Mouse (Mus musculus) stomach, embryonic 14.5 days (tissue): ENCODE results near the gene Ttc7b. TPM values are rescaled to one million over a fixed set of nuclear protein-coding genes. Genes with fewer than 3 reads are reported as not detected.
A peak's percentile ranks its signal among the peaks of the same experiment; 100 is the strongest.

Experiments used
- ATAC-seq: fragments of 200-750 bp; cut with Nextera tagmentation; 2 replicates; pipeline ENCODE4 v1.8.0; 2017; ENCODE audit warnings: low read depth, moderate TSS enrichment; ENCODE audit not compliant: insufficient number of reproducible peaks, insufficient read depth, low FRiP score
- H3K27ac ChIP-seq: fragments of 300-500 bp; sonication (generic); 2 replicates; pipeline ENCODE4 v1.5.1; 2014; ENCODE audit warnings: mild to moderate bottlenecking, low read length, moderate library complexity, mixed read lengths
- H3K27me3 ChIP-seq: fragments of 300-500 bp; sonication (generic); 2 replicates; pipeline ENCODE4 v1.6.1; 2014; ENCODE audit warnings: low read length, control low read depth, mixed read lengths; ENCODE audit not compliant: control insufficient read depth, insufficient read depth
- H3K36me3 ChIP-seq: fragments of 300-500 bp; sonication (generic); 2 replicates; pipeline ENCODE4 v1.6.1; 2014; ENCODE audit warnings: mild to moderate bottlenecking, control low read depth, low read length, moderate library complexity, mixed read lengths; ENCODE audit not compliant: control insufficient read depth, insufficient read depth
- H3K4me1 ChIP-seq: fragments of 300-500 bp; sonication (generic); 2 replicates; pipeline ENCODE4 v1.6.1; 2014; ENCODE audit warnings: low read length, control low read depth, mixed read lengths; ENCODE audit not compliant: control insufficient read depth, insufficient read depth
- H3K4me2 ChIP-seq: fragments of 300-500 bp; sonication (generic); replicated peaks from 2 replicates; pipeline ENCODE4 v1.6.1; 2014; ENCODE audit warnings: low read depth, low read length, control low read depth
- H3K4me3 ChIP-seq: fragments of 300-500 bp; sonication (generic); 2 replicates; pipeline ENCODE4 v1.5.1; 2014; ENCODE audit warnings: low read depth, low read length, control low read depth
- H3K9ac ChIP-seq: fragments of 300-500 bp; sonication (generic); replicated peaks from 2 replicates; pipeline ENCODE4 v1.6.1; 2014; ENCODE audit warnings: low read depth, mild to moderate bottlenecking, control low read depth, low read length, moderate library complexity, mixed read lengths
- H3K9me3 ChIP-seq: fragments of 300-500 bp; sonication (generic); 2 replicates; pipeline ENCODE4 v1.6.1; 2016; ENCODE audit warnings: low read depth, low read length, control low read depth; ENCODE audit not compliant: control insufficient read depth
- WGBS: fragments of 180-500 bp; shearing (Covaris S2); extraction: QIAGEN DNeasy Blood & Tissue Kit; methylation state at CpG from one replicate; pipeline ENCODE4 v1.1.7; 2014; 5-methylcytosine and 5-hydroxymethylcytosine counted together
- polyA plus RNA-seq: library from polyadenylated mRNA; unstranded; fragments of >200 nt; fragmentation: Nextera tagmentation; extraction: Ambion mirVana; gene quantifications from 2 replicates; pipeline ENCODE4 v1.2.1, GENCODE M21; 2014

Ttc7b gene
- polyA plus RNA-seq, 1 experiment from 2014 or later = 6.4 TPM

- no peaks in the 10 kb centered on the region for H3K36me3 ChIP-seq
- 81% methylated on average over 5 of the region's 5 CpGs for WGBS
- no peaks in the 10 kb centered on the region for H3K9me3 ChIP-seq
- H3K4me1 ChIP-seq = peaks cover 6% of the 10 kb centered on the region; the same call in 1 of the 2 replicates
- H3K4me3 ChIP-seq = no peak overlapping the region
- H3K9ac ChIP-seq = no peak overlapping the region
- no peak overlapping the region for H3K27ac ChIP-seq
- H3K4me2 ChIP-seq = no peak overlapping the region
- no peak for ATAC-seq
- H3K27me3 ChIP-seq = no peaks in the 10 kb centered on the region
These were observed 10.2 kb upstream of the Ttc7b start for GRCm38 (mm10) chr12:100530871-100531270.

DNA sequence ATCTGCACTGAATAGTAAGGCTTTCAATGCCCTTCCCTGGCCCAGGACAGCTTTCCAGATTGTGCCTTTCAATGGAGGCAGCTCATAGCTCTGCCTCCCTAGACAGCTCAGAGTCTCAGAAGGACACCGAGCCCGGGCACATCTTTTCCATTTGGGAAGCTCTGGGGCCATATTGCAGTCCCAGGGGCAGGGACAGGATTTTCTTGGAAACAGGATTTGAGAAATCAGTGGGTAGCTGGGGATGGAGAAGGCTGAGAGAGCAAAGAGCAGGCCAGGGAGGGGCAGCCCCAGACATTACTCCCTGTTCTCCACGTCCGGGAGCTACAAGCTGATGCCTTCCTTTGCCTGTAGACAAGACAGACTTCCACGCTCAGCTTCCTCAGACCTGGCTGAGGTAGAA is 9.0 kb upstream of the Ttc7b start:
- 76% methylated on average over 5 of the region's 5 CpGs for WGBS
- Histone ChIP-seq H3K4me2 (no peak overlapping the region), H3K9me3 (no peaks in the 10 kb centered on the region), H3K36me3 (no peaks in the 10 kb centered on the region), H3K27ac (no peak overlapping the region), H3K27me3 (no peaks in the 10 kb centered on the region), H3K4me1 (peaks cover 6% of the 10 kb centered on the region; the same call in 1 of the 2 replicates), H3K9ac (no peak overlapping the region), H3K4me3 (no peak overlapping the region)
- ATAC-seq = no peak

GRCm38 (mm10) chr12:100529172-100529571 is 8.5 kb upstream of the Ttc7b start:
- no peak overlapping the region for H3K9ac ChIP-seq
- no peak overlapping the region for H3K4me3 ChIP-seq
- no peaks in the 10 kb centered on the region for H3K36me3 ChIP-seq
- H3K27me3 ChIP-seq = no peaks in the 10 kb centered on the region
- peaks cover 6% of the 10 kb centered on the region; the same call in 1 of the 2 replicates for H3K4me1 ChIP-seq
- no peak overlapping the region for H3K4me2 ChIP-seq
- WGBS = 33% methylated on average over 8 of the region's 8 CpGs
- H3K27ac ChIP-seq = no peak overlapping the region
- H3K9me3 ChIP-seq = no peaks in the 10 kb centered on the region
- no peak for ATAC-seq

DNA sequence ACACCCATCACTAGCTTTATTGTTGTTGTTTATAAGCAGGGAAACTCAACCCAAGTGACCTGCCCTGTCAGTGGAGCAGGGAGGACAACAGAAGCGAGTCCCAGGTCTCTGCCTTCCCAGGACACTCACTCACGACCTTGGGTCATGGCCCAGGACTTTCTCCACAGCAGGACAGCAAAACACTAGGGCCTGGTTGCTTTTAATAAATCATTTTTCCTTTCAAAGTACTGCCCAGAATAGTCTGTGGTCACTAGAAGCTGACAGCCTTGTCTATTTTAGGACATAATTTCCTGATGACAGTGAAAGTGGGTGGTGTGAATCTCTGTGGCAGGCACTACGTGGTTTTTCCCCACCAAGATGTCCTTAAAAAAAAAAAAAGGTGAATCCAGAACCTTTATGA is 7.6 kb upstream of the Ttc7b start:
- WGBS = 55% methylated on average over 3 of the region's 3 CpGs
- H3K9ac ChIP-seq = no peak overlapping the region
- H3K4me3 ChIP-seq = no peak overlapping the region
- peaks cover 6% of the 10 kb centered on the region; the same call in 1 of the 2 replicates for H3K4me1 ChIP-seq
- H3K27ac ChIP-seq = no peak overlapping the region
- ATAC-seq = no peak
- H3K36me3 ChIP-seq = no peaks in the 10 kb centered on the region
- 0 out of 2 replicates have a peak overlapping the region, but pooled peaks have one; percentile 33 for H3K4me2 ChIP-seq
- no peaks in the 10 kb centered on the region for H3K27me3 ChIP-seq
- no peaks in the 10 kb centered on the region for H3K9me3 ChIP-seq

GRCm38 (mm10) chr12:100527753-100528152 is 7.1 kb upstream of the Ttc7b start:
- Histone ChIP-seq H3K4me3 (no peak overlapping the region), H3K4me2 (peak overlapping the region; percentile 33; the same call in 1 of the 2 replicates)

DNA sequence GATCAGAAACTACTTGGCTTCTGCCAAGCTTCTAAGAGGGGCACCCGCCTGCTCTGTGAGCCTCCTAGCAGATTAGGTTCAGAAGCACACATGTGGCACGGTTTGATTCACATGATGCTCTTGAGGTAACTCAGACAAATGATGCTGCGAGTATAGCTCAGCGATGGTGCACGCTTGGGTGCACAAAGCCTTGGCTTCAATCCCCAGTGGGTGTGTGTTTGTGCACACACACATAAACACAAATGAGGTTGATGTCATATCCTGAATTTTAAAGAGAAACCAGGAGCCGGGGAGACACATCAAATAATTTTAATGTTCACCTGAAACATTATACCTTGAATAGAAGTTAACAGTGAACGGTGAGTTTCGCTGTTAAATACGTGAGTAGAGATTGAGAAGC is 6.6 kb upstream of the Ttc7b start:
- no peak for ATAC-seq
- no peak overlapping the region for H3K27ac ChIP-seq
- H3K27me3 ChIP-seq = no peaks in the 10 kb centered on the region
- WGBS = 77% methylated on average over 9 of the region's 9 CpGs
- peak overlapping the region; percentile 33; the same call in 1 of the 2 replicates for H3K4me2 ChIP-seq
- no peaks in the 10 kb centered on the region for H3K9me3 ChIP-seq
- H3K9ac ChIP-seq = no peak overlapping the region
- peaks cover 6% of the 10 kb centered on the region; the same call in 1 of the 2 replicates for H3K4me1 ChIP-seq
- no peak overlapping the region for H3K4me3 ChIP-seq
- no peaks in the 10 kb centered on the region for H3K36me3 ChIP-seq

More at GRCm38 (mm10) chr12:100527753-100528152, 7.1 kb upstream of the Ttc7b start:
- 10% methylated on average over 9 of the region's 9 CpGs for WGBS
- Histone ChIP-seq H3K27me3 (no peaks in the 10 kb centered on the region), H3K9me3 (no peaks in the 10 kb centered on the region), H3K9ac (no peak overlapping the region), H3K36me3 (no peaks in the 10 kb centered on the region), H3K27ac (no peak overlapping the region), H3K4me1 (peaks cover 6% of the 10 kb centered on the region; the same call in 1 of the 2 replicates)
- peak; percentile 95 for ATAC-seq

DNA sequence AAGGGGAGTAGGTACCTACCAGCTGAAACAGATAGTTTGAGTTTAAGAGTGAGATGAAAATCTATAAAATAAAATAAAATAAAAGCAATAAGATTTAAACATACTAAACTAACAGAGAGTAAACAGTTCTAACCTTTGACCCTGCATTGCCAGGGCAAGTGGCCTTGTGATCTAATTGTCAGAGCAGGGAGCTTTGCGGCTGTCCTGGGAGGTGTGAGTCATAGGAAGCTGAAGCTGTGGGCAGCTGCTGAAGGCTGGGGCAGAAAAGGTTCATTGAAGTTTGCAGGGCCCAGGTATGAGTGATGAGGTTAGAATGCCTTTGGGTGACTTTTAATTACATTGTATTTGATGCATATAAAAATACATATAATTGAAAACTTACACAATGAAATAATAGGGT is 5.3 kb upstream of the Ttc7b start:
- ATAC-seq = no peak
- H3K27me3 ChIP-seq = no peaks in the 10 kb centered on the region
- no peak overlapping the region for H3K9ac ChIP-seq
- H3K9me3 ChIP-seq = no peaks in the 10 kb centered on the region
- no peak overlapping the region for H3K4me3 ChIP-seq
- WGBS = 40% methylated on average over 1 of the region's 1 CpGs
- no peak overlapping the region for H3K27ac ChIP-seq
- H3K4me2 ChIP-seq = no peak overlapping the region
- peaks cover 6% of the 10 kb centered on the region; the same call in 1 of the 2 replicates for H3K4me1 ChIP-seq
- no peaks in the 10 kb centered on the region for H3K36me3 ChIP-seq

DNA sequence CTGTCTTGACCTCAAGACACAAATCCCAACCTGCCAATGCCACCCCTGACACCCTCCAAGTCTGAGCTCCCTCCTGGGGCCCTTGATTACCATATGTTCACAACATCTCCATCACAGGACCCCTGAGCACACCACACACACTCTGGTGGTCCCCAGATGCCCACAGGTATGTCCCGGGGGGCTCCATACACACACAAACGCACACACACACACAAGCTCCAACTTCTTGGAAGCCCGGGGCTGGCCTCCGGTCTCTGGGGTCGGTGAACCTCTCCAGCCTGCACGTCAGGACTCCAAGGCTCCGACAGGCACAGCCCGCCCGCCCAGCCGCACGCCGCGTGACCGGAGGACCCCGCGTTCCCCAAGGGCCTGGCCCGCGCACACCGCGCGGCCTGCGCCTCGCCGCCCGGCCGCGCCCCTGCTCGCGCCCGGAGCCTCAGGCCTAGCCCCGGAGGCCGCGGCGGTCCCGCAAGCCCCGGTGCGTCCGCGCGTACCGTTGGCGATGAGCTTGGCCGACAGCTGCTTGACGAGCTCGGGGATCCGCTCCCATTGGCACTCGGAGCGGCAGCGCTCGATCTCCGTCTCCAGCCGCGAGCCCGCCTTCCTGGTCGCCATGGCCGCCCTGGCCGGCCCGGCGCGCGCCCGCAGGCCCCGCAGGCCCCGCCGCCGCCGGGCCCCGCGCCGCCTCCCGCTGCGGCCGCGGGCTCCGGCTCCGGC is 391 bp downstream of the Ttc7b start:
- peak overlapping the region; percentile 92 for H3K9ac ChIP-seq
- H3K9me3 ChIP-seq = no peaks in the 10 kb centered on the region
- peak overlapping the region; percentile 82 for H3K4me2 ChIP-seq
- 0% methylated on average over 64 of the region's 76 CpGs for WGBS
- peak; percentile 28; the same call in 1 of the 2 replicates for ATAC-seq
- H3K27ac ChIP-seq = peak overlapping the region; percentile 66; the same call in 1 of the 2 replicates
- peak overlapping the region; percentile 66 for H3K4me3 ChIP-seq
- H3K36me3 ChIP-seq = no peaks in the 10 kb centered on the region
- no peaks in the 10 kb centered on the region for H3K27me3 ChIP-seq
- H3K4me1 ChIP-seq = peaks cover 16% of the 10 kb centered on the region
